Mouse (Mus musculus) heart, adult 2 months (tissue): ENCODE measurements around the gene Npepl1.

Experiments used
- CTCF ChIP-seq: fragments of 200-600 bp; IDR thresholded peaks from 2 replicates; pipeline ENCODE4 v1.8.1; 2022; ENCODE audit warnings: antibody characterized with exemption, mild to moderate bottlenecking, moderate library complexity
- POLR2A ChIP-seq: fragments of 200-500 bp; IDR thresholded peaks from 2 replicates; pipeline ENCODE4 v1.6.1; 2011; ENCODE audit warnings: mild to moderate bottlenecking, low read depth, low read length, control low read depth; ENCODE audit not compliant: insufficient read depth

GRCm38 (mm10) chr2:174102399-174102798, 7.8 kb upstream of the Npepl1 start:
- TF ChIP-seq CTCF (no peak), POLR2A (no peak)
